Mouse (Mus musculus): Measurements from ENCODE around the gene Vps37b. TPM values are rescaled to one million over a fixed set of nuclear protein-coding genes. Genes with fewer than 3 reads are reported as not detected.

Gene Vps37b
- total RNA-seq, 1 experiment from 2014 or later: 121 TPM

GRCm38 (mm10) chr5:123993263-123994036 is 38.6 kb downstream of the Vps37b start:
- ATAC-seq (replicated peaks; ENCODE audit: insufficient number of reproducible peaks, low FRiP score, low TSS enrichment, poor library complexity, severe bottlenecking): no peak

- ATAC-seq (replicated peaks; ENCODE audit: insufficient number of reproducible peaks, low FRiP score, low TSS enrichment, poor library complexity, severe bottlenecking): peak; percentile 56; the same call in 1 of the 2 replicates
Observed at GRCm38 (mm10) chr5:123992794-123993193, 39.3 kb downstream of the Vps37b start.

GRCm38 (mm10) chr5:123992193-123992637 is 39.9 kb downstream of the Vps37b start:
- ATAC-seq (replicated peaks; ENCODE audit: insufficient number of reproducible peaks, low FRiP score, low TSS enrichment, poor library complexity, severe bottlenecking): 0 out of 2 replicates have a peak, but pooled peaks have one; percentile 19

DNA sequence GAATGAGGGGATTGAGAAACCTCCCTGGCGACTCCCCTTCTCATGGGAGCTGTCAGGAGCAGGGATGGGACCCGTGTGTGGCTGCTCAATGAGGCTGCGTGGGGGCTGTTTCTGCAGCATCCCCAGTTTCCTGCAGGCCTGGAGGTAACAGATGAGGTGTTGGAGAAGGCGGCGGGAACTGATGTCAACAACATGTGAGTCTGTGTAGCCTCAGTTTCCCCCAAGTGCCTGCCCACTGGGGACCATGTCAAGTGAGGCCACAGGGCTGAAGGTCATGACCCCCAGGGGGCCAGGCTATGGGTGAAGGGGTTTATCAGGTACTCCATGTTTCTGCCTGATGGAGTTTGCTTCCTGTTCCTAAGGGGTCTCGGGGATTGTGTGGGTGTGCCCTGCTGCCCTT is 40.7 kb downstream of the Vps37b start:
- ATAC-seq (replicated peaks; ENCODE audit: insufficient number of reproducible peaks, low FRiP score, low TSS enrichment, poor library complexity, severe bottlenecking): no peak

GRCm38 (mm10) chr5:123989941-123990885 is 41.9 kb downstream of the Vps37b start:
- ATAC-seq (replicated peaks; ENCODE audit: insufficient number of reproducible peaks, low FRiP score, low TSS enrichment, poor library complexity, severe bottlenecking): no peak

- no peak for ATAC-seq (replicated peaks; ENCODE audit: insufficient number of reproducible peaks, low FRiP score, low TSS enrichment, poor library complexity, severe bottlenecking)
Observed at GRCm38 (mm10) chr5:123987511-123987910, 44.6 kb downstream of the Vps37b start.

GRCm38 (mm10) chr5:123986925-123987324 is 45.1 kb downstream of the Vps37b start:
- no peak for ATAC-seq (replicated peaks; ENCODE audit: insufficient number of reproducible peaks, low FRiP score, low TSS enrichment, poor library complexity, severe bottlenecking)

- ATAC-seq (replicated peaks; ENCODE audit: insufficient number of reproducible peaks, low FRiP score, low TSS enrichment, poor library complexity, severe bottlenecking): no peak
Observed at GRCm38 (mm10) chr5:123985434-123985833, 46.6 kb downstream of the Vps37b start.

DNA sequence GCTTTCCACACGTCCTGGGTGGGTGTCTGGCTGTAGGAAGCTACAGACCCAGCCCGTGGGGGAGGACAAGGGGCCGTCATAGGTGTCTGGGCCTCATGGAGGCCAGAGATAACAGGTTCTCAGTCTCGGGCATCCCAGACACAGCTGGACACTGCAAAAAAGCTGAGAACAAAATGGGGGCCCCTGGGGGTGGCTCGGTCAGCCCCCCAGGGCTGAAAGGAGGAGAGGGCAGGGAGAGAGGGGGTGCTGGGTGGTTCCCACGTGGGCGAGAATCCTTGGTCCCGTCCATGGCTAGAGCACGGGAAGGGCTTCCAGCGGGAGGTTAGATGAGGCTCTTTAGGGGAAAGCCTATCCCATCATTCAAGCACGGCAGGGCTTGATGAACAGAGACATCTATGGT is 49.2 kb downstream of the Vps37b start:
- no peak for ATAC-seq (replicated peaks; ENCODE audit: insufficient number of reproducible peaks, low FRiP score, low TSS enrichment, poor library complexity, severe bottlenecking)

DNA sequence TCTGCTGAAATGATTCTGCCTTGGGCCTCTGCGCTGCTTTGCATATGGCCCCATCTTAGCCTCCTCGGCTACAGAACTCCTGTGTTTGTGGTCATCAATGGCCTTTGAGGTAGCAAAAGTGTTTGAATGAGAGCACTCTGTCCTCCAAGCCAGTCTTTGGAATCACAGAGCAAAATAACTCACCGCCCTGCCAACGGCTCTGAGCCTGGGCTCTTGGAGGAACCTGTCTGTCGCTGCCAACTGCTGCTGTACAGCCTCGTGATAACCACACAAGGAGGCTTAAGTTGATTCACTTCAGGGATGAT is 50.9 kb downstream of the Vps37b start:
- ATAC-seq (replicated peaks; ENCODE audit: insufficient number of reproducible peaks, low FRiP score, low TSS enrichment, poor library complexity, severe bottlenecking): no peak

- ATAC-seq (replicated peaks; ENCODE audit: insufficient number of reproducible peaks, low FRiP score, low TSS enrichment, poor library complexity, severe bottlenecking): peak; percentile 70
Observed at GRCm38 (mm10) chr5:123980521-123981249, 51.4 kb downstream of the Vps37b start.

DNA sequence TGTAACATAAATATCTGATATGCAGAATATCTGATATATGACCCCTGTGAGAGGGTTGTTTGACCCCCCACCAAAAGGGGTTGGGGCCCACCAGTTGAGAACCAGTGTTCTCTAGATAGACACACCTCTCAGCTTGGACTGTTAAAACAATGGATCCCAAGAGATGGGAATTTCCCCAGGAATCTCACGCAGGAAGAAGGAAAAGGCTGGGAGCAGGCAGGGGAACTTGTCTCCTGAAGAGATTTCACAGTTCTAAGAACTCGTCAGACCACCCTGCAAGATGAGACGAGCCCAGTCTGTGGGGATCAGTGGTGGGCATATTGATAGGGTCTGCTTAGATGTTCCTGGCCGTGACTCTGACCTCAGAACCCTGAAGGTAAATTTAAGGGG is 52.1 kb downstream of the Vps37b start:
- no peak for ATAC-seq (replicated peaks; ENCODE audit: insufficient number of reproducible peaks, low FRiP score, low TSS enrichment, poor library complexity, severe bottlenecking)

DNA sequence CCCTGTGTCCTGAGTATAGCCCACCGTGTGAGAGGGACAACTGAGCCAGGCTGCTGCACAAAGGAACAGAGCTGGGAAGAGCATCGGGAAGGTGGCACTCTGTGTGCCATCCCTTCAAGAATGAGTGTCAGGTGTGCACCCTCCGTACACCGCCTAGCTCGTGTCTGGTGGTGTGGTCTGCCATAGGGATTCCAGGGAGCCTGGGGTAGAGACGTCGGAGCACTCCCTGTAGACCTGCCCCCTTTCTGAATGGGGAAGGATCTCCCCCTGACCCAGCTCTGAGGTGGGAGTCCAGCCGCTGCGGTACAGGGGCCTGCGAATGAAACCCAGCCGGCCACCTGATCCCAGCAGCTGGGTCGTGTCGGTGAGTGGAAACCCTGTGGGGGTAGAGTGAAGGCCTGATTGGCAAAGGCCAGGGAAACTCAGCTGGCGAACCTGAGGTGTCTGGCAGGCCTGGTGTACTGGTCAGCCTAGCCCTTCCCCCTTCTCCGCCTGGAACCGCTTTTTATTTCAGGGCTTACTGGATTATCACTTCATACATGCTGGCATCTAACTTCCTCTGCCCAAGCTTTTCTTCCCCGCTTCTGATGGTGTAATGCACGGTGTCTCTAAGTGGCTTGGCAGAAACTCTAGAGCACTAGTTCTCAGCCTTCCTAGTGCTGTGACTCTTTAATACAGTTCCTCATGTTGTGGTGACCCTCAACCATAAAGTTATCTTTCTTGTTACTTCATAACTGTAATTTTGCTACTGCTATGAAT is 52.7 kb downstream of the Vps37b start:
- no peak for ATAC-seq (replicated peaks; ENCODE audit: insufficient number of reproducible peaks, low FRiP score, low TSS enrichment, poor library complexity, severe bottlenecking)

DNA sequence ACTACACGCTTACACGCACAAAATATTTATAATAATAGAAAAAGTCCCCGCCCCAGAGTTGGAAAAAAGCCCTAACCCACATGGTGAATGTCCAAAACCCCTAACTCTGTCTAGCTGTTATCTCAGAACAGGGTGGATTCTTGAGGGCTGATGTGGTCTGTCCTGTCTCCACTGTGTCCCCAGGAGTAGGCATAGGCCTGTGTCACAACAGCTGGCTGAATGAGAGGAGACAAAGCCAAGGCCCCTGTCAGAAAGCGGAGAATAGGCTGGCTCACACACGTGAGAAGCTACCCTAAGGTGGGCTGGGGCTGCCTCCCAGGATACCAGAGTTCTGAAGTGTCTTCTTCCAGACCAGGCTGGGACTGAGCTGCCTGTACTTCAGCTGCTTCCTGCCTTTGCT is 53.9 kb downstream of the Vps37b start:
- no peak for ATAC-seq (replicated peaks; ENCODE audit: insufficient number of reproducible peaks, low FRiP score, low TSS enrichment, poor library complexity, severe bottlenecking)

DNA sequence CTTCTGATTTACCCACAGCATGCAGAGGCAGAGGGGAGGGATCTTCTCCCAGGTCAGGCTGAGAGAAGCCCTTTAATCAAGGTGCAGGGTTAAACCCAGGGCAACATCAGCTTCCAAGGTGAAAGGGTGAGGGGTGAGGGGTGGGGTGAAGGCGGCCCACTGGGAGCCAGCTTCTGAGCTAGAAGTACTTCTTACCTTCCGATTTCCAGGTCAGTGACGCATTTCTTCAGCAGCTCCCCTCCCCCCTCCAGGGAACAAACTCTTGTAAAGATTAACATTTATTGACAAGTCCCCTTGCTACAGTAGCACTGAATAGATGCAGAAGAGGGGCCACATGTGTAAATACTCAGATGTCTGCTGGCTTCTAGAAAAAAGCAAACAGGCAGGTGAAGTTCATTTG is 54.8 kb downstream of the Vps37b start:
- ATAC-seq (replicated peaks; ENCODE audit: insufficient number of reproducible peaks, low FRiP score, low TSS enrichment, poor library complexity, severe bottlenecking): no peak

DNA sequence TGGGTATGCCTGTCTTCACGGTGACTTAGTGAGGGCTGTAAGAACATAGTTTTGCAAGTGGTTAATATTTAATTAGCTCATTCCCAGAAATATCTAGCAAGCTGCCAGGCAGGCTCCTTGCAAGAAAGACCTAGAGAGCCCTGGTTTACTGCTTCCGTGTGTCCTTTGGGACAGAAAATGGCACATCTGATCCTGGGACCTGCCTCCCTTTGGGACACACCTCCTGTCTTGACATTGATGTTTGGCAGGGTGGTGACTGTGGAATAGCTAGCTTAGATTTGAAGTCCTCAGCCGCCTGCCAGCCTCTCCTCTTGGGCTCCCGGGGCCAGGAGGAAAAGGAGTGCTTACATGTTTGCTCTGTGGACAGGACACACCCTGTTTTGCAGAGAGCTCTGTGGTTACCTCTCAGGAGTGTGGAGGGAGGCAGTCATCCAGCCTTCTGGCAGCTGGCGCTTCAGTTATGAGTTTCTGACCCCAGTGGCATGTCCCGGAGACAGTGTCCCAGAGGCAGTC is 56.3 kb downstream of the Vps37b start:
- ATAC-seq (replicated peaks; ENCODE audit: insufficient number of reproducible peaks, low FRiP score, low TSS enrichment, poor library complexity, severe bottlenecking): no peak

GRCm38 (mm10) chr5:123974616-123975111 is 57.4 kb downstream of the Vps37b start:
- ATAC-seq (replicated peaks; ENCODE audit: insufficient number of reproducible peaks, low FRiP score, low TSS enrichment, poor library complexity, severe bottlenecking): peak; percentile 87

DNA sequence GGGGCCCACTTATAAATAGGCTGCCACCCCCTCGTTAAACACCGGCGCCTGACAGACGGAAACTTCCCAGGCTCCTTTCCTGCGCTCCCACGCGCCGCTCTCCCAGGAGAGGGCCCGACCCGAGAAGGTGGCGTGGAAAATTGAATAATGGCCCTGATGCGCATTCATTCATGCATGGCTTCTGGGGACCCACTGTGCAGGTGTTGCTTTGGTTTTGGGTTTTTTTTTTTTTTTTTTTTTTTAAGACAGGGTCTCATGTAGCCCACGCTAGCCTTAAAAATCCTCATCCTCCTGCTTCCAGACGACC is 57.9 kb downstream of the Vps37b start:
- ATAC-seq (replicated peaks; ENCODE audit: insufficient number of reproducible peaks, low FRiP score, low TSS enrichment, poor library complexity, severe bottlenecking): no peak

Data from monocyte, adult 5-6 weeks (primary cell).